Mouse (Mus musculus) olfactory bulb, adult 2 months (tissue): ENCODE results near the gene Naa40.

Experiments
- CTCF ChIP-seq: fragments of 200-500 bp; IDR thresholded peaks from 2 replicates; pipeline ENCODE4 v1.5.1; 2012; ENCODE audit warnings: low read depth, mild to moderate bottlenecking, low read length, moderate library complexity; ENCODE audit not compliant: insufficient read depth
- POLR2A ChIP-seq: fragments of 200-500 bp; IDR thresholded peaks from 2 replicates; pipeline ENCODE4 v1.6.1; 2012; ENCODE audit warnings: mild to moderate bottlenecking, low read depth, low read length, moderate library complexity; ENCODE audit not compliant: insufficient read depth

DNA sequence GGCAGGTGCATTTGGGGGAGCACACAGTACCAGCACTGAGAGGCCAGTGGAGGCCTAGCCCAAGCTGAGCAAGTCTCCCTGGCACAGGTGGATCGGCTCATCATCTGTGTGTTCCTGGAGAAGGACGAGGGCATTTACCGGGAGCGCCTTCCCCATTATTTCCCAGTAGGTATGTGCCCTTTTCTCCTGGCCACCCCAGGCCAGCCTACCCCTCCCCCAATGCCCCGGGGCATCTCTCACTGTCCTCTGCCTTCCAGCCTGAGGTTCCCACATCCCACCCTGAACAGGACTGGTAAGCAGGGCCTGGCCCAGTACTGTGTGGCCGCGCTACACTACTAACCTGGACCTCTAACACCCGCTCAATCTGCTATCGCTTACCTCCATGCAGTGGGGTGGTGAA, 43.5 kb downstream of the Naa40 start:
- TF ChIP-seq CTCF (no peak), POLR2A (no peak)
